Mouse (Mus musculus) kidney, embryonic 15.5 days (tissue): ENCODE data around the gene Gm20807. TPM values are rescaled to one million over a fixed set of nuclear protein-coding genes. Genes with fewer than 3 reads are reported as not detected.
"Not testable (repeated sequence)": the region's sequence is repeated elsewhere in the genome, so short reads cannot be mapped to it uniquely, and the experiment has no call there.

Experiments
- ATAC-seq: fragments of 200-750 bp; cut with Nextera tagmentation; replicated peaks from 2 replicates; pipeline ENCODE4 v1.8.0; 2017; ENCODE audit warnings: moderate TSS enrichment; ENCODE audit not compliant: low FRiP score
- H3K27ac ChIP-seq: fragments of 300-500 bp; sonication (generic); 2 replicates; pipeline ENCODE4 v1.5.1; 2015; ENCODE audit warnings: mild to moderate bottlenecking, inconsistent platforms
- H3K27me3 ChIP-seq: fragments of 300-500 bp; sonication (generic); 2 replicates; pipeline ENCODE4 v1.6.1; 2015; ENCODE audit warnings: inconsistent platforms
- H3K36me3 ChIP-seq: fragments of 300-500 bp; sonication (generic); 2 replicates; pipeline ENCODE4 v1.6.1; 2015; ENCODE audit warnings: inconsistent platforms
- H3K4me1 ChIP-seq: fragments of 300-500 bp; sonication (generic); 2 replicates; pipeline ENCODE4 v1.6.1; 2015; ENCODE audit warnings: inconsistent platforms
- H3K4me2 ChIP-seq: fragments of 300-500 bp; sonication (generic); 2 replicates; pipeline ENCODE4 v1.6.1; 2015; ENCODE audit warnings: moderate library complexity, mild to moderate bottlenecking, inconsistent platforms
- H3K4me3 ChIP-seq: fragments of 300-500 bp; sonication (generic); replicated peaks from 2 replicates; pipeline ENCODE4 v1.5.1; 2015; ENCODE audit warnings: mild to moderate bottlenecking, inconsistent platforms
- H3K9ac ChIP-seq: fragments of 300-500 bp; sonication (generic); 2 replicates; pipeline ENCODE4 v1.6.1; 2015; ENCODE audit warnings: mild to moderate bottlenecking, inconsistent platforms
- H3K9me3 ChIP-seq: fragments of 300-500 bp; sonication (generic); replicated peaks from 2 replicates; pipeline ENCODE4 v1.6.1; 2016; ENCODE audit warnings: inconsistent platforms
- polyA plus RNA-seq: library from polyadenylated mRNA; unstranded; fragments of >200 nt; fragmentation: Nextera tagmentation; extraction: Ambion mirVana; gene quantifications from 2 replicates; pipeline ENCODE4 v1.2.1, GENCODE M21; 2015

Gm20807 gene
- not detected in 2 replicates for polyA plus RNA-seq

DNA sequence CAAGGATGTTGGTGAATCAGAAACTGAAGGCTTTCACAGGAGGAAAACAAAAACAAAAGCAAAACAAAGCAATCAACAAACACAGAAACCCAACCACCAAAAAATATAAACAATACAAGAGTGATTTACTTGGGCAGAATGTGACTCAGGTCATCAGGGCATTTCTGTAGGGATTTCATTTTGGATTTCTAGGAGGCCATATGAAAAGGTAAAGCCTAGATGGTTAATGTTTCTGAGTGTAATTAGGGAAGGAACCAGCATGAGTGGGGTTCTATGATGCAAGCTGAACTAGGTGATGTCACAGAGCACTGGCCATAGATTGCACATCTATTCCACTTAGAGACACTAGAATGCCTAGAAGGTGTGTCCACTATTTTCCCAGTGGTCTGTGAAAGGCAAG is at the start of gene Gm20807:
Gene Gm20807, plus strand, starts transcription at position 301 of the 400 bp plus-strand sequence.
- H3K4me1 ChIP-seq, H3K36me3 ChIP-seq, H3K4me3 ChIP-seq, H3K27ac ChIP-seq, H3K27me3 ChIP-seq, H3K9me3 ChIP-seq, ATAC-seq, H3K9ac ChIP-seq, H3K4me2 ChIP-seq: not testable (repeated sequence)

Other genes with a start within 250 kb of the Gm20807 start
- gene Gm21891, start 90.6 kb downstream of the Gm20807 start, polyA plus RNA-seq = not detected in 2 replicates
- not detected in 2 replicates for gene Gm21425, start 119.1 kb downstream of the Gm20807 start, polyA plus RNA-seq
- not detected in 2 replicates for gene Gm21828, start 181.0 kb downstream of the Gm20807 start, polyA plus RNA-seq
- gene Gm21440, start 209.5 kb downstream of the Gm20807 start, polyA plus RNA-seq = not detected in 2 replicates
- not detected in 2 replicates for gene Gm21454, start 209.6 kb downstream of the Gm20807 start, polyA plus RNA-seq